Mouse (Mus musculus) T-helper 1 cell (primary cell): Measurements from ENCODE around the gene Irf4.

Source experiments
- in situ Hi-C: fragments of 300-600 bp; cut with MboI, MseI; formaldehyde crosslinking; loops from one replicate; pipeline ENCODE4 v1.15.1; 2025; ENCODE audit warnings: high pct_unique_total_duplicates

Irf4 gene

DNA sequence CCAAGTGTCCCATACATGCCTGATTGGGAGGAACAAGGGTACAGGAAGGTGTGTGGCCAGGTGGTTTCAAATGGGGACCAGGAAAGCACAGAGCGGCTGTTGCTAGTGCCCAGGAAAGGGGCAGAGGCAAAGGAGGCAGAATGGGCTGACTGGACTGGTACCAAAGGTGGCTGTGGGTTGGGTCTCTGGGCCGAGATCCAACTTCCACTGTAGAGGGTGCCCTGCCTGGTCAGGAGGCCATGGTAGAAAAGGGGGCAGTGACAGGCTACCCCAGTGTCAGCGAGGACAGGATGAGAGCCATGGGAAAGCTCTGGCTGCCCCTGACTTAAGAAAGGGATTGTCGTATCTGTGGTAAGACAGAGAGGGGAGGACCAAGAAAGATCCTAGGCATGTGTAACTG is 44.2 kb downstream of the Irf4 start:
- in situ Hi-C loops: loop anchor here (5.0 kb wide), 2 partner anchors 41 to 69 kb away; no protein-coding TSS in a partner anchor

DNA sequence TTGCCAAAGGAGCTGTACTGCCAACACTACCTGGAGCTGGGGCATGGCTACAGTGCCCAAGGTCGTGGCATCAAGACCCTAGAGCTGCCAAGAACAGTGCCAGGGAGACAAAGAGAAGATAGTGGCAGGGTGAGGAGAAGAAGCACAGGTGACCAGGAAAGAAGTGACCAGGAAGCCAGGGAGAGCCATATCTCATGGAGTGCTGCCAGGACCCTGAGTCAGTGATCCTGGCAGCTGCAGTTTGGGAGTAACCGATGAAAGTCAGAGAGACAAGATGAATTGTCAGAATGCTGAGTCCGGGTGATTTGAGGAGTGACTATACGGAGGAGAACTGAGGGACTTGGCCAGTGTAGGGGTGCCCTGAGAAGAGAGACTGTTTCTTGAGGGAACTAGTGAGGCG is 44.6 kb downstream of the Irf4 start:
- in situ Hi-C loops: loop anchor here (5.0 kb wide), 2 partner anchors 41 to 69 kb away; no protein-coding TSS in a partner anchor

DNA sequence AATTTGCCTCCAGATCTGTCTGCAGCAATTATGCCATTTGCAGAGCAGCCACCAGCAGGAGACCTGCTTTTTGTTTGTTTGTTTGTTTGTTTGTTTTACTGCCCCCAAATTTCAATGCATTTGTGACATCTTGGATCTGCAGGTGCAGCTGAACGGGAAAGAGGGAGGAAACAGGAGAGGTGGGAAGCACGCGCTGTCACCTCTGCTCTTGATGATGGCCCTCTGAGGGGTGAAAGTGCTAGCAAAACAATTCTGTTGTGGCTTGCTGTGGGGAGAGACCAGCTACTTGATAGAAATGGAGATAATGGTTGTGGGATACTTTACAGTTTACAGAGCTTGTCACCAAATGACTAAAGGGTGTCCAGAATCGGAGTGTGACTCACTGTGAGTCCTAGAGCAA is 46.9 kb downstream of the Irf4 start:
- in situ Hi-C loops: no loop called here

DNA sequence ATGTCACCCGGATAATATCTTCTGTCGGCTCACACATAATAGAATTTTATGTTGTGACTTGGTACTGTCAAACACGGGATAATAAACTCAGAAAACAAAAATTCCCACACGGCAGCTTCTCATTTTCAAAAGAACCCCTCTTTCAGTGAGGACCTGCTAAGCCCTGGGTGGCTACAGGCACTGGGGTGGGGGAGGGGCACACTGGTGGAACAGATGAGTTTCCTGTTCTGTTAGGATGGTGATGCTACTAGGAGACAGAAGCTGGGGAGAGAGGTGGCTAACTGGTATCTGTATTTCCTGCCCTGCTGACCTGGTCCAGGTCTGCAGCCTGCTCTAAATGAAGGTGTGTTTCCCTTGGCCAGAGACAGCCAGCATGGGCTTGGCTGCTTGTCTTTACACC is 52.9 kb downstream of the Irf4 start:
- in situ Hi-C loops: no loop called here

DNA sequence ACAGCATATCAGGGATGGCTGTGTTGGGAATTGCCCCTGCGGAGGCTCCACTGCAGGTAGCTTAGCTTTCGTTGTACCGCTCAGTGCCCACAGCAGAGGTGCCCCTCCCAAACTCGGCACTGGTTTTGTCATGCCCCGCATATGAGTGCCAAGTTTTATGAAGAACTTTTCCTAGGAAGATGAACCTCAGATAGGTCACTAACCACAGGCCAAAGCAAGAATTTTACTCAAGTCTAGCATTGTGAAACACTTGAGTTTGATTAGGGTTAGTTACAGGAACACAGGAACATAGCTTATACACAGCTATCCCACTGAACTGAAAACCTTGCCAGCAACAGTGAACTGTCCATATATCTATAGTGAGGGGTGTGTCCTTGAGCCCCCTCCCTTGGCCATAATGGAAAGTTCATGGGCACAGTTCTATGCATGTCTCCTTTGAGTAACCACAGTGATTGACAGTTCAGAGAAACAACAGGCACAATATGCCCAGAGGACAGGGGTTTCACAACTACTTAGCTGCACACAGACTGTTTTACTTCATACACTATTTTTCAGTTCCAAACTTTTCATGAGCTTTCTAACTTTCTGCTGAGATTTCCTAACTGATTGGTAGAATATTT is 53.4 kb downstream of the Irf4 start:
- in situ Hi-C loops: no loop called here

DNA sequence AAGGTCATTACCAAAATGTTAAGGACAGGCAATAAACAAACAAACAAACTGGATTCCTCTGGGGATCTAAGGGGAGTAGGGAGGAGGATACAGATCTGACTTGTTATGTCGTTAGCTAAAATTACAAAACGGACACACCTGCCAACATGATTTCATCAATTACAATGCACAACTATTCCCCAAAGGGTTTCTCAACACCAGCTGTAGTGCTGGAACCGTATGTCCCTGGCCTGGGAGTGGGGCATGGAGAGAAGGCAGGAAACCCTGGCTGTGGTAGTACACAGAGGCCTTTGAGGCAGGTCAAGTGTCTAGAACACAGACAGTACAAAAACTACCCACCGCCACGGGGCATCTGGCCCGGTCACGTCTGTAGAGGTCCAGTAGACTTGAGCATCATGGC is 60.2 kb downstream of the Irf4 start:
- in situ Hi-C loops: no loop called here

DNA sequence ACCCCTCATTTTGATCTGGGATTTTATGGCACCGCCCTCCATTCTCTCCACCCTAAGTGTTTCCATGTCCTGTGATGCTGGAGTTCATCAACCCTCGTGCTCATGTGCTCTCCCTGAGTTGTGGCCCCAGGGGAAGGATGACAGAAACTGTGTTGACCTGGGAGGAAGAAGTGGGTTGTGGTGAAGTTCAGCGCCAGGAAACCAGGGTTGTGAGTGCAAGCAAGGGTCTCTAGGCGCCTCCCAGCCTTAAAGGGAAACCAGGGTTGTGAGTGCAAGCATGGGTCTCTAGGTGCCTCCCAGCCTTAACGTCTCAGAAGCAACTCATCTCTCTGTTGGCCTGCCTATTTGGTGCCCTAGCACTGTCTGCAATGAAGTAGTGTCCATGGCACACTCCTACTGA is 64.4 kb downstream of the Irf4 start:
- in situ Hi-C loops: no loop called here

DNA sequence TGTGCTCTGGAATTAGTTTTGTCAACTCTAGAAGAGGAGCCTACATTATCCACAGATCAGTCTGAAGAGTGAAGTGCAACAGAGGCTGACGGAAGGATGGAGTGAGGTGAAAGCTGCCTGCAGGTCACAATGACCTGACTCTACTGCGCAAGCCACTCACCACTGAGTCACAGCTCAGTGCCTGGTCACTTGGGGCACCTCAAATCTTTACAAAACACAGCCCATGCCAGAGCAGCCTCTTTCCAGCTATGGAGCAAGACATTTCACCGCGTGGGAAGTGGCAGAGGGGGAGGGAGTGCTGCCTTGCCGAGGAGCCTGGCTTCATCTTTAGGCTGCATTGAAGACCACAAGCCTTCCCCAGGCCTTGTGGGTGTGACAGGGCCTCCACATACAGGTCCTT is 65.2 kb downstream of the Irf4 start:
- in situ Hi-C loops: no loop called here
